Mouse (Mus musculus): ENCODE measurements around the gene Wars.

Wars gene

DNA sequence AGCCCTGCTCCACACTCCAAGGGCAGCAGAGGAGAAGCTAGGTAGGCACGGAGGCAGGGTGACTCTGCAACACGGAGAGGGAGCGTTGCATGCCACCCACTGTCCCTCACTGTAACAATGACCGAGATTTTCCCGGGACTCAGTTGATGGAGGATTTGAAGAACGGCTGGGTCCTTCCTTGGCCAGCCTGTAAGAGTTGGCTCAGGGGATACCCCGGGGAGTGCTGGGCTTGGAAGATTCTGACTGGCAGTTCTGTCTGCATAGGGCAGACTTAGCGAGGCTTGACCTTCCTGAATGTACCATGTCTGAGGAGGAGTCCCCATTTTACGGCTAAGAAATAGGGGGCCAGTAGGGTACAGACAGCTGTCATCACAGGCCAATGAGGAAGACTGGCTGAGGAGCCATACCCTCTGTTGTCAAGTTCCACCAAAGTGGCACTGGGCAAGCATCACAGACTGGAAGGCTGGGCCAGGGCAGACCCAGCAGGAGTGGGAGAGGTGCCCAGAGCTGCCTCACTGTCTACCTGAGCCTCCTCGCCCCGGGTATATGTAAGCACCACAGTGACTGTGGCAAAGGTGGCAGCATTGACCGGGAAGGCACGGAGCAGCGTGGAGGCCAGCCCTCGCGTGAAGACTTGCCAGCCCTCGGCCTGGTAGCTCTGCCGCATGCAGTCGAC lies 67.6 kb downstream of the Wars start:
- no peak for DNase-seq (ENCODE audit: low read depth, low spot score)

DNA sequence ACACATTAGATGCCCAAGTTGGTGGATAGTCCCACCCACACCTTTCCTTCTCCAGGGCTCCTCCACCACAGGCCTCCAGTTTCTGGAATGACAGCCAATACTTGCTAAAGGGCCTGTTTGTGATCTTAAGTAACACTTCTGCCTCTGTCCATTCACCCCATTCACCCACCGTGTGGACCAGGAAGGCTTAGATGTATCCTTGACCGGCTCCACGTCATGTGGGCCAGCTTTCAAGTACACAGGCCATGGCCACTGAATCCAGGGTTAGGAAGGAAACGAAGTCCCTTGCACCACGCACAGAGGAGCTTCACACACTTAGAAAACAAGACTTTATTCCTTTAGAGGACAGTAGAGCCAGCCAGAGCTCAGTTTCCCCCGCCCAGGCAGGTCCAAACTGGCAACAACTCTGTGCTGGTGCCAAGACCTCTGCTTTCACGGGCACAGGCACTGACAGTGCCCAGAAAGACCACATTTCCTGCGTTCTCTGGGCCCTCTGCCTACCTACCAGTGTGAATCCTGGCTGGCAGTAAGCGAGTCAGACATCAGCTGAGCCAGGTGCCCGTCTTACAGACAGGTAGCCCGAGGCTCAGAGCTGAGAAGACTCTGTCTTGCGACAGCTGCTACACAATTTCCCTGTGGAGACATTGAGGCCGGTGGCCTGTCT lies 68.3 kb downstream of the Wars start:
- no peak for DNase-seq (ENCODE audit: low read depth, low spot score)

DNA sequence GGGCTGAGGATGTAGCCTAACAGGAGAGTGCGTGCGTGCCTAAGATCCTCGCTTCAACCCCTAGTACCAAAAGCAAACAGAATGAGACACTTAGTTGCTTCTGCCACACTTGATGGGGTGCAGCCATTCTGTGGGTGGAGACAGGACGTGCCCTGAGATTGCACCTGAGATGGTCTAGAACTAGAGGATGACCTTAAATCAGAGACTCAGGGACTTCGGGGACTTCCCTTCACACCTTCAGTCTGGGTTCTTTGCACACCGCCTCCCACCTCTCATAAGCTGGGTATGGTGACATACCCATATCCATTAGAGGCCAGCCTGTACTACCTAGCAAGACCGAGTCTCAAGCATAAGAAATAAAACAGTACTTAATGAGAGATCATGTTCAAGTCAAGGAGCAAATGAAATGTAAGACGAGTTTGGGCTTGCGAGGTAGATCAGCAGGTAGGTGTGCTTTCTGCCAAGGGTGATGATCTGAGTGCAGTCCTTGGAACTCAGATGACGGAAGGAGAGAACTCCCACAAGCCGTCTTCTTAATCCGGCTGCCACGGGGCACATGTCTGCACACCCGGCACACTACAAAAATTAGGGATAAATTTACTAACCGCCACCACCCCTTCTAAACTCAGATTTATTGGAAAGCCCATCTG lies 69.6 kb downstream of the Wars start:
- DNase-seq (ENCODE audit: low read depth, low spot score), result peak; percentile 26

DNA sequence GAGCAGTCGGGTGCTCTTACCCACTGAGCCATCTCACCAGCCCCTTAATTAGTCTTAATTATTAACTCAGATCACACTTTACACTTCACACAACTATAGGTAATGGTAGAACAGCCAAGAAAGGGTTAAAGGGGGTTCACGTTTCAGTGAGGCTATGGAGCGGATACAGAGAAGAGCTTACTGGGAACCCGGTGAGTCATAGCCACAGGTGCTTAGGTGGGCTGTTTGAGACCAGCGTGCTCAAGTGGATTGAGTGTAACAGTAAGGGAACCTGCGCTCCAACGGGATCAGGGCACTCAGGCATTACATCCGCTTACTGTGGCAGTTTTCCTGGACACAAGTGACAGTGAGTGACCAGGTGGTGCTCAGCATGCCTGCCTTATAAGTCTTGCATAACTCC lies 70.9 kb downstream of the Wars start:
- no peak for DNase-seq (ENCODE audit: low read depth, low spot score)

DNA sequence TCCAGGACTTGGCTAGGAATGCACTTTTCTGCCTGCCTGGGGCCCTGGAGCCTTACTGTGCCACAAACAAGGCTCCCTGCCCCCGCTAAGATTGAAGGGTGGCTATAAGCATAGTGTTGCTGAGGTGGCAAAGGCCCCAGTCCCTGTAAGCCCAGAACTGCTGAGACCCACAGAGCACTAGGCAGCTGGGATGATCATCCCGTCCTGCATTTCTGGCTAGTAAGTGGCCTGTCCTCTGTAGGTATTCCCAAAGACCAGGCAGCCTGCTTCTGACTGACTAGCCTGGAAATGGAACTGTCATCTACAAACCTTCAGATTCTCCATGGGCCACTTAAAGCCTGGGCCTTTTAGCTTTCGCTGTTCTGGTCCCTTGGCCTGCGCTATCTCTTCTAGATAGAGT lies 73.5 kb downstream of the Wars start:
- DNase-seq (ENCODE audit: low read depth, low spot score), result no peak

DNA sequence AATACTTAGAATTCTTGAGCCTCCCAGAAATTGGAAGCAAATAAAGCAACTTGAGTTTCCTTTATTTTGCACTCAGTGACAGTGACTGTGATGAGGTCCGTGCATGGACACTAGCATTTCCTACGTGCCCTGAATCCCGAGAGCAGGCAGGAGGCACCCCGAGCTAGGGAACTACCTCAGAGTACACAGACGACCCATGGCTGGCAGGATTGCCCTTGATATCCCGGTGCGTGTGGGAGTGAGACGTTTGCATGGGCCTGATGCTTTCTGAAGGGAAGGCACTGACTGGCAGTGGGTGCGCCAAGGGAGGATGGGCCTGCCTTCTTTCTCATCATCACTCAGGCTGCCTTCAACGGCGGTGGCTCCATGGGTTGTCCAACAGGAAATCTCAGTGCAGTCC lies 77.4 kb downstream of the Wars start:
- DNase-seq (ENCODE audit: low read depth, low spot score), result no peak

DNA sequence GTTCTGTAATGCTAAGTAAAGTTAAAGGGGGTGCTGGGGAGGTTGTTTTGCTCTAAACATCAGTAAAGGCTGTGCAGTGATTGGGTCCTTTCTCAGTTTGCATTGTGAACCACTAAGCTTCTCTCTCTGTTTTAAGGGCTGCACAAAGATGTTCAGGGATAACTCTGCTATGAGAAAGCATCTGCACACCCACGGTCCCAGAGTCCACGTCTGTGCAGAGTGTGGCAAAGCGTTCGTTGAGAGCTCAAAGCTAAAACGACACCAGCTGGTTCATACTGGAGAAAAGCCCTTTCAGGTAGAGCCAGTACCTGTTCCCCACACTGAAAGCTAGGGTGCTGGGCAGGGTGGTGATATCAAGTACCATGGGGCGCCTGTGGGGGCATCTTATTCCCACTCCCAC lies 79.5 kb downstream of the Wars start:
- DNase-seq (ENCODE audit: low read depth, low spot score), result no peak

DNA sequence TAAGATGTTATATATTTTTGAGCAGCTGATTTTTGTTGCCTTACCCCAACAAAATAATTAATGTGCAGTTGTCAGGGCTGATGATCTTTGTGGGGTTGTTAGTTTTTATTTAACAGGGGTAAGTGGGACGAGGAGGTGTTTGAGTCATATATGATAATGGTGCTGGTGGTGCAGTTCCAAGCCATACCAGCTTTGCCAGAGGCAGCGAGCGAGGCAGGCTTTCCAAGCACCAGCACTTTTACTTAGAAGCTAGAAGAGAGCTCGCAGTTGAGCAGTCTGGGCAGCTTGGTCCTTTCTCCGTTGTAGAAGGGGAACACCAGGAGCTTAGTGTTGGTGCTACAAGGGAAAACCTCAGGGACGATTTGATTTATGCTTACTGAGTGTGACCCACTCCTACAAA lies 81.5 kb downstream of the Wars start:
- no peak for DNase-seq (ENCODE audit: low read depth, low spot score)

DNA sequence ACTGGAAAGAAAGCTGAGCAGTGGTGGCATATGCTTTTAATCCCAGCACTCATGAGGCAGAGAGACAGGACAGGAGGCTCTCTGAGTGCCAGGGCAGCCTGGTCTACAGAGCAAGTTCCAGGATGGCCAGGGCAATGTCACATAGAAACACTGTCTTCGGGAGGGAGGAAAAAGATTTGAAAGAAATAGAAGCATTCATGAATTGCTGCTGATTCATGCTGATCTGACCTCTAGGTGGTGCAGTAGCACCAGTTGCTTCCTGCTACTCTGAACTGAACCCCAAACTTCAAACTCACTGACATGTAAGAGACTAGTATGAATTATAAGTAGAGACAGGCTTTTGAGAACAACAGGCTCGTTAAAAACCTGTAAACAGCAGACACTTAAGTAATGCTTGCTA lies 82.8 kb downstream of the Wars start:
- peak; percentile 69 for DNase-seq (ENCODE audit: low read depth, low spot score)

DNA sequence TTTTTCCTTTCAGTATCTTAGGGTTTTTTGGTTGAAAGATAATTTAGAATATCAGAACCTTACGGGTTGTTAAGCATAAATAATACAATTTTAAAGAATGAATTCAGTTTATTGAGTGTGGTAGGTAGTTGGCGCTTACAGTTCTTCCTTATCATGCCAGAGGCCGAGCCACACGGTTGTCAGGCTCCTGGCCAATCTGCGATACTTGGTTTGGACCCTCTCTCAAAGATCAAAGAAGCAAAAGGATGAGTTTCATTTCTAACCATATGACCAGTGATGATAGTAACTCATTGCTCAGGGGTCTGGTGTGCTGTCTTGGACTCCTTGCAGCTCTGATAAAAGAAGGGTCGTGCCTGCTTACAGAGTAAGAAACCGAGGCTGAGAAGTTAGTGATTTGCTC lies 83.7 kb downstream of the Wars start:
- no peak for DNase-seq (ENCODE audit: low read depth, low spot score)
